Mouse (Mus musculus): Measurements from ENCODE around the gene Snx9.

GRCm38 (mm10) chr17:5828583-5828836, 12.6 kb upstream of the Snx9 start:
- TF ChIP-seq CTCF (IDR thresholded peaks at IDR 0.05; ENCODE audit: low read depth) (no peak), EP300 (IDR thresholded peaks at IDR 0.05; ENCODE audit: low read depth) (no peak)

Measured in liver, embryonic 14.5 days (tissue).